ENCODE assay signal across 7 mouse cellular contexts in the genomic region with DNA sequence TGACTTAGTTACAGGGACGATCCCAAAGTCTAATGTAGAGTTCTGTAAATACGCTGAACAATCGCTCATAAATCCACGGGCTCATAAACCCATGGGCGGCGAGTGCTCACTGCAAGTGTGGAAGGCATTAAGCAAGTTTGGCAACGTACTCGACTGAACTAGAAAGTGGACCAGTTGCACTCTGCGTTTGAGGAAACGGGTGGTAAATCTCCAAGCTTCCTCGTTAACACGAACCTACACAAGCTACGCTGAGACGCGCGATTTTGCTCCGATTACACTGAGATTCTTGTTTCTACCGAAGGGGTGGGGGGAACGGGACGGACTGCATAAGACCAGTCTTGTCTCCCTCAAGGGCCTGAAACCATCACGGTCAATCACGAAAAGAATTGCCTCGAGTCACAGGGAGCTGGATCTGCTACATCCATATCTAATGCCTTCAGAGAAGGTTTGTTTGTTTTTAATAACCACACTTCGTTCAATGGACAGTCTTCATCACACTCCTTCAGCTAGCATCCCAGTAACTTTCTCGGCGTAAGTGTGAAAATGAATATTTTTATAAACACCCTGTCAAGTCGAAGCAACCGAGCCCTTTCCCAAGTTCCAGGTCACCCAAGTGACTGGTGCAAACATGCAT. TPM values are rescaled to one million over a fixed set of nuclear protein-coding genes. Genes with fewer than 3 reads are reported as not detected.
DNase-seq lines count a peak whose midpoint lies in the region; ATAC-seq and TF ChIP-seq lines count a peak whose summit lies in the region.

No protein-coding gene starts in this region.

- no peak overlapping the region for H3K27ac ChIP-seq in ES-E14 (ENCODE audit: insufficient read depth, low read depth, low read length, poor library complexity, severe bottlenecking)
- peak overlapping the region; percentile 99 for H3K27ac ChIP-seq in intestine, embryonic 16.5 days (ENCODE audit: low read length)
- peak overlapping the region; percentile 98 for H3K27ac ChIP-seq in small intestine, adult 2 months (ENCODE audit: insufficient read depth, low read depth, low read length)

- in situ Hi-C loops in ES-E14 (cut with MboI; ENCODE audit: low sequenced_read_pairs in 2 of 2, unreplicated experiment in 2 of 2) = no loop called here

- peak overlapping the region; percentile 60 for H3K4me3 ChIP-seq in C2C12 (ENCODE audit: insufficient read depth, poor library complexity, severe bottlenecking)
- H3K4me3 ChIP-seq in ES-E14 (ENCODE audit: insufficient read depth in 1 of 2, low read depth in 1 of 2, low read length in 2 of 2, poor library complexity in 1 of 2, severe bottlenecking in 1 of 2) = peak overlapping the region; percentile 81 to 82
- H3K4me3 ChIP-seq in intestine, embryonic 16.5 days (ENCODE audit: low read length) = peak overlapping the region; percentile 99
- H3K4me3 ChIP-seq in small intestine, adult 2 months (ENCODE audit: low read depth, low read length) = peak overlapping the region; percentile 94

- H3K9me3 ChIP-seq in ES-E14 (ENCODE audit: control insufficient read depth, insufficient read depth, low read depth, low read length) = no peaks in the 10 kb centered on the region
- no peaks in the 10 kb centered on the region for H3K9me3 ChIP-seq in intestine, embryonic 16.5 days (ENCODE audit: control insufficient read depth, low read length)

- peak overlapping the region; percentile 89 for H3K9ac ChIP-seq in ES-E14 (ENCODE audit: insufficient read depth, low read depth, low read length, poor library complexity, severe bottlenecking)
- peak overlapping the region; percentile 100 for H3K9ac ChIP-seq in intestine, embryonic 16.5 days (ENCODE audit: low read depth, low read length)

- peaks cover 57% of the 10 kb centered on the region for H3K79me3 ChIP-seq in C2C12 (ENCODE audit: low read depth)

- no peak for TF ChIP-seq CTCF in C2C12 (IDR thresholded peaks at IDR 0.05; ENCODE audit: control insufficient read depth, insufficient read depth, insufficient read length)
- TF ChIP-seq CTCF in small intestine, adult 2 months (IDR thresholded peaks at IDR 0.05; ENCODE audit: extremely low read depth, insufficient read length, insufficient replicate concordance, low read depth, low read length) = no peak

- H3K79me2 ChIP-seq in C2C12 (ENCODE audit: control insufficient read depth, insufficient read depth) = peaks cover 68% of the 10 kb centered on the region

- peak; percentile 27; the same call in 1 of the 2 replicates for TF ChIP-seq POLR2A in small intestine, adult 2 months (IDR thresholded peaks at IDR 0.05; ENCODE audit: low read depth, low read length)

- no peaks in the 10 kb centered on the region for H3K27me3 ChIP-seq in C2C12 (ENCODE audit: control insufficient read depth, insufficient read depth, insufficient read length)
- no peaks in the 10 kb centered on the region for H3K27me3 ChIP-seq in intestine, embryonic 16.5 days (replicated peaks; ENCODE audit: control insufficient read depth, insufficient read depth, low read length)
- H3K27me3 ChIP-seq in small intestine, adult 2 months (ENCODE audit: control insufficient read depth, insufficient read depth, low read length) = no peaks in the 10 kb centered on the region

- H3K36me3 ChIP-seq in C2C12 (ENCODE audit: control insufficient read depth, insufficient read depth) (peaks cover 7% of the 10 kb centered on the region), ES-E14 (ENCODE audit: control insufficient read depth, insufficient read depth, low read length, poor library complexity, severe bottlenecking) (no peaks in the 10 kb centered on the region; the same call in 1 of the 2 replicates)
- no peaks in the 10 kb centered on the region for H3K36me3 ChIP-seq in intestine, embryonic 16.5 days (ENCODE audit: control insufficient read depth, insufficient read depth, low read length)
- no peaks in the 10 kb centered on the region for H3K36me3 ChIP-seq in small intestine, adult 2 months (ENCODE audit: control insufficient read depth, insufficient read depth, low read length)

- H3ac ChIP-seq in C2C12 (ENCODE audit: control insufficient read depth, insufficient read length, low read depth) = peak overlapping the region; percentile 42

- no peak for DNase-seq in ES-E14 (ENCODE audit: low read depth, low spot score)
- peak; percentile 44 for DNase-seq in lung, postnatal 10 days
- DNase-seq in left cerebral cortex, adult 9 months (ENCODE audit: low spot score in 2 of 2) = no peak

- peak; percentile 11; the same call in 1 of the 2 replicates for ATAC-seq in erythroid progenitor cell, adult 5-6 weeks (replicated peaks; ENCODE audit: low FRiP score, poor library complexity, severe bottlenecking)
- 0 out of 2 replicates have a peak, but pooled peaks have one; percentile 3 for ATAC-seq in intestine, embryonic 16.5 days

- peak overlapping the region; percentile 58 for H3K4me2 ChIP-seq in intestine, embryonic 16.5 days (ENCODE audit: low read depth, low read length)

- H3K4me1 ChIP-seq in ES-E14 (ENCODE audit: control insufficient read depth in 2 of 2, insufficient read depth in 2 of 2, low read length in 2 of 2, poor library complexity in 1 of 2) = peaks cover 0 to 8% of the 10 kb centered on the region in 2 experiments; a peak in 1 of 4 replicates
- peaks cover 26% of the 10 kb centered on the region for H3K4me1 ChIP-seq in intestine, embryonic 16.5 days (ENCODE audit: control insufficient read depth, insufficient read depth, low read length)
- peaks cover 18% of the 10 kb centered on the region for H3K4me1 ChIP-seq in small intestine, adult 2 months (ENCODE audit: control insufficient read depth, insufficient read depth, insufficient read length, low read length)

- WGBS in intestine, embryonic 16.5 days = under 1% methylated on average over 28 of the region's 28 CpGs
- under 1% methylated on average over 28 of the region's 28 CpGs for WGBS in small intestine, adult 2 months

TF ChIP-seq in C2C12, 6 proteins besides CTCF, POLR2A, EP300 and RAD21:
- TF ChIP-seq USF1 (IDR thresholded peaks at IDR 0.05; ENCODE audit: low read depth) = no peak
- no peak for TF ChIP-seq MYOG (IDR thresholded peaks at IDR 0.05; ENCODE audit: control insufficient read depth, extremely low read depth, insufficient read length)
- no peak for TF ChIP-seq MAX (IDR thresholded peaks at IDR 0.05)
- no peak for TF ChIP-seq MYOD1 (IDR thresholded peaks at IDR 0.05; ENCODE audit: control insufficient read depth, insufficient read length, low read depth)
- TF ChIP-seq CEBPB (IDR thresholded peaks at IDR 0.05; ENCODE audit: low read depth) = no peak
- no peak for TF ChIP-seq FOSL1 (IDR thresholded peaks at IDR 0.05; ENCODE audit: insufficient read depth, low read length, poor library complexity, severe bottlenecking)

TF ChIP-seq in ES-E14, 5 proteins besides CTCF, POLR2A, EP300 and RAD21:
- TF ChIP-seq ZNF384 (IDR thresholded peaks at IDR 0.05; ENCODE audit: low read depth, low read length) (no peak), CHD2 (IDR thresholded peaks at IDR 0.05; ENCODE audit: low read depth, low read length) (no peak), ZC3H11A (IDR thresholded peaks at IDR 0.05; ENCODE audit: borderline replicate concordance, low read depth, low read length) (no peak), HCFC1 (IDR thresholded peaks at IDR 0.05; ENCODE audit: borderline replicate concordance, insufficient read depth, low read length) (no peak), MAFK (IDR thresholded peaks at IDR 0.05; ENCODE audit: insufficient read depth, low read depth, low read length) (no peak)
TF ChIP-seq in ES-E14: peak in this region for 0.

RNA-seq across cellular contexts. Expression of a gene that starts 1.0 kb away (rescaled TPM):
- polyA plus RNA-seq in C2C12 (2012; fragmentation: generic; extraction: Trizol) = 256 TPM
- 90.3 and 122 TPM in 2 replicates for total RNA-seq in ES-E14 (2012; rRNA removed)
- 195 and 254 TPM in 2 replicates for total RNA-seq in erythroid progenitor cell, adult 5-6 weeks (2015; ENCODE audit: low replicate concordance)
- 40.0 and 104 TPM in 2 replicates for total RNA-seq in erythroid progenitor cell, adult 5-6 weeks (2017; ENCODE audit: low replicate concordance)
- polyA plus RNA-seq in intestine, embryonic 16.5 days (2015; fragmentation: Nextera tagmentation; extraction: Ambion mirVana) = 52.6 and 307 TPM in 2 replicates
- polyA plus RNA-seq in small intestine, adult 2 months (2012; rRNA removed) = 219 and 504 TPM in 2 replicates
